Mouse (Mus musculus) urinary bladder, postnatal 10 days (tissue): ENCODE results near the gene Ctu2.

ENCODE experiments used
- DNase-seq: peaks from one replicate; pipeline ENCODE4 v3.0.0; 2022; ENCODE audit warnings: low spot score

Gene Ctu2

GRCm38 (mm10) chr8:122475580-122476320, at the start of gene Ctu2, which contains the start of gene Rnf166:
Gene Ctu2, plus strand, starts transcription at chr8:122476143.
Gene Rnf166, minus strand, starts transcription at chr8:122476064.
- peak; percentile 82 for DNase-seq

GRCm38 (mm10) chr8:122426145-122426544, 49.8 kb upstream of the Ctu2 start:
- no peak for DNase-seq

GRCm38 (mm10) chr8:122427607-122428006, 48.3 kb upstream of the Ctu2 start:
- no peak for DNase-seq

- no peak for DNase-seq
Measured at GRCm38 (mm10) chr8:122428163-122428562, 47.8 kb upstream of the Ctu2 start.

- no peak for DNase-seq
Measured at GRCm38 (mm10) chr8:122430058-122430636, 45.8 kb upstream of the Ctu2 start.

- DNase-seq: no peak
Measured at GRCm38 (mm10) chr8:122430646-122431045, 45.3 kb upstream of the Ctu2 start.

GRCm38 (mm10) chr8:122431694-122432442, 44.1 kb upstream of the Ctu2 start:
- DNase-seq: no peak

GRCm38 (mm10) chr8:122432443-122433268, 43.3 kb upstream of the Ctu2 start, which contains the start of gene Cyba:
Gene Cyba, minus strand, starts transcription at chr8:122432930.
- DNase-seq: no peak

GRCm38 (mm10) chr8:122433269-122433905, 42.6 kb upstream of the Ctu2 start:
- no peak for DNase-seq

- DNase-seq: no peak
Measured at GRCm38 (mm10) chr8:122435375-122435774, 40.6 kb upstream of the Ctu2 start.

GRCm38 (mm10) chr8:122436146-122436545, 39.8 kb upstream of the Ctu2 start:
- no peak for DNase-seq

- DNase-seq: no peak
Measured at GRCm38 (mm10) chr8:122436586-122437125, 39.3 kb upstream of the Ctu2 start.

GRCm38 (mm10) chr8:122437708-122438331, 38.1 kb upstream of the Ctu2 start:
- no peak for DNase-seq

- no peak for DNase-seq
Measured at GRCm38 (mm10) chr8:122439336-122439735, 36.6 kb upstream of the Ctu2 start.

GRCm38 (mm10) chr8:122441326-122441725, 34.6 kb upstream of the Ctu2 start:
- DNase-seq: no peak

- DNase-seq: no peak
Measured at GRCm38 (mm10) chr8:122442356-122442755, 33.6 kb upstream of the Ctu2 start.

- no peak for DNase-seq
Measured at GRCm38 (mm10) chr8:122442781-122443180, 33.2 kb upstream of the Ctu2 start.

GRCm38 (mm10) chr8:122443262-122444006, 32.5 kb upstream of the Ctu2 start, which contains the start of gene Mvd:
Gene Mvd, minus strand, starts transcription at chr8:122443422.
- DNase-seq: peak; percentile 96

GRCm38 (mm10) chr8:122444058-122444748, 31.7 kb upstream of the Ctu2 start:
- DNase-seq: peak; percentile 54
